Mouse (Mus musculus) c-Kit-positive CD71-positive TER-119-negative erythroid progenitor cells, embryonic 14.5 days (primary cell): Measurements from ENCODE around the gene Cped1.

Experiments
- DNase-seq: peaks from one replicate; pipeline ENCODE4 v3.0.0-alpha.2; 2013; ENCODE audit warnings: low read depth

The Cped1 gene

GRCm38 (mm10) chr6:22293922-22294321 is 308.2 kb downstream of the Cped1 start:
- no peak for DNase-seq

- DNase-seq, result no peak
Measured at GRCm38 (mm10) chr6:22297028-22297427, 311.3 kb downstream of the Cped1 start.

- no peak for DNase-seq
Measured at GRCm38 (mm10) chr6:22298059-22298458, 312.3 kb downstream of the Cped1 start.
